Mouse (Mus musculus): ENCODE results near the gene Cdh5. TPM values are rescaled to one million over a fixed set of nuclear protein-coding genes. Genes with fewer than 3 reads are reported as not detected.

The Cdh5 gene
- total and polyA plus RNA-seq, 2 experiments: 14.9 to 21.5 TPM

- TF ChIP-seq CTCF (IDR thresholded peaks at IDR 0.05; ENCODE audit: low read depth, low read length) (no peak), POLR2A (IDR thresholded peaks at IDR 0.05; ENCODE audit: extremely low read depth, insufficient read depth, low read length) (no peak)
- WGBS: 80% methylated on average over 6 of the region's 6 CpGs
- Histone ChIP-seq H3K79me2 (ENCODE audit: control insufficient read depth, insufficient read depth, low read length) (no peaks in the 10 kb centered on the region), H3K27ac (replicated peaks; ENCODE audit: insufficient read depth, low read depth, low read length) (no peak overlapping the region), H3K9ac (ENCODE audit: low read depth, low read length) (no peak overlapping the region), H3K4me1 (ENCODE audit: control insufficient read depth, insufficient read depth, low read length) (no peaks in the 10 kb centered on the region), H3K27me3 (ENCODE audit: control insufficient read depth, insufficient read depth, low read length) (no peaks in the 10 kb centered on the region), H3K36me3 (ENCODE audit: control insufficient read depth, insufficient read depth, low read length) (no peaks in the 10 kb centered on the region), H3K4me3 (ENCODE audit: insufficient read depth, low read depth, low read length) (no peak overlapping the region)
- no peak for DNase-seq (ENCODE audit: extremely low read depth, low read depth, low spot score)
Observed at GRCm38 (mm10) chr8:104187622-104188021, 86.2 kb downstream of the Cdh5 start.

- TF ChIP-seq CTCF (IDR thresholded peaks at IDR 0.05; ENCODE audit: low read depth, low read length): no peak
- TF ChIP-seq POLR2A (IDR thresholded peaks at IDR 0.05; ENCODE audit: extremely low read depth, insufficient read depth, low read length): no peak
- Histone ChIP-seq H3K27me3 (ENCODE audit: control insufficient read depth, insufficient read depth, low read length) (no peaks in the 10 kb centered on the region), H3K4me1 (ENCODE audit: control insufficient read depth, insufficient read depth, low read length) (no peaks in the 10 kb centered on the region), H3K27ac (replicated peaks; ENCODE audit: insufficient read depth, low read depth, low read length) (no peak overlapping the region), H3K36me3 (ENCODE audit: control insufficient read depth, insufficient read depth, low read length) (no peaks in the 10 kb centered on the region), H3K79me2 (ENCODE audit: control insufficient read depth, insufficient read depth, low read length) (no peaks in the 10 kb centered on the region), H3K9ac (ENCODE audit: low read depth, low read length) (no peak overlapping the region), H3K4me3 (ENCODE audit: insufficient read depth, low read depth, low read length) (no peak overlapping the region)
- 69% methylated on average over 5 of the region's 5 CpGs for WGBS
- DNase-seq (ENCODE audit: extremely low read depth, low read depth, low spot score): no peak
Observed at GRCm38 (mm10) chr8:104188459-104188858, 87.0 kb downstream of the Cdh5 start.

- 77% methylated on average over 6 of the region's 6 CpGs for WGBS
- Histone ChIP-seq H3K36me3 (ENCODE audit: control insufficient read depth, insufficient read depth, low read length) (no peaks in the 10 kb centered on the region), H3K27me3 (ENCODE audit: control insufficient read depth, insufficient read depth, low read length) (no peaks in the 10 kb centered on the region), H3K79me2 (ENCODE audit: control insufficient read depth, insufficient read depth, low read length) (no peaks in the 10 kb centered on the region), H3K9ac (ENCODE audit: low read depth, low read length) (no peak overlapping the region), H3K27ac (replicated peaks; ENCODE audit: insufficient read depth, low read depth, low read length) (no peak overlapping the region), H3K4me3 (ENCODE audit: insufficient read depth, low read depth, low read length) (no peak overlapping the region), H3K4me1 (ENCODE audit: control insufficient read depth, insufficient read depth, low read length) (no peaks in the 10 kb centered on the region)
- TF ChIP-seq POLR2A (IDR thresholded peaks at IDR 0.05; ENCODE audit: extremely low read depth, insufficient read depth, low read length): no peak
- no peak for DNase-seq (ENCODE audit: extremely low read depth, low read depth, low spot score)
Observed at GRCm38 (mm10) chr8:104190777-104191468, 89.5 kb downstream of the Cdh5 start.

- Histone ChIP-seq H3K79me2 (ENCODE audit: control insufficient read depth, insufficient read depth, low read length) (no peaks in the 10 kb centered on the region), H3K4me3 (ENCODE audit: insufficient read depth, low read depth, low read length) (no peak overlapping the region), H3K36me3 (ENCODE audit: control insufficient read depth, insufficient read depth, low read length) (no peaks in the 10 kb centered on the region), H3K27ac (replicated peaks; ENCODE audit: insufficient read depth, low read depth, low read length) (no peak overlapping the region), H3K9ac (ENCODE audit: low read depth, low read length) (no peak overlapping the region), H3K4me1 (ENCODE audit: control insufficient read depth, insufficient read depth, low read length) (no peaks in the 10 kb centered on the region), H3K27me3 (ENCODE audit: control insufficient read depth, insufficient read depth, low read length) (no peaks in the 10 kb centered on the region)
- no peak for TF ChIP-seq POLR2A (IDR thresholded peaks at IDR 0.05; ENCODE audit: extremely low read depth, insufficient read depth, low read length)
- TF ChIP-seq CTCF (IDR thresholded peaks at IDR 0.05; ENCODE audit: low read depth, low read length): no peak
- 54% methylated on average over 11 of the region's 11 CpGs for WGBS
- no peak for DNase-seq (ENCODE audit: extremely low read depth, low read depth, low spot score)
Observed at GRCm38 (mm10) chr8:104191496-104191895, 90.1 kb downstream of the Cdh5 start.

Other genes with a start within 250 kb of the Cdh5 start
- gene Bean1, start 68.8 kb downstream of the Cdh5 start, total RNA-seq (2014; rRNA removed): not detected in 2 replicates
- gene Bean1, start 68.8 kb downstream of the Cdh5 start, polyA plus RNA-seq (2012; rRNA removed): not detected in 2 replicates
- 14.5 and 16.6 TPM in 2 replicates for gene Tk2, start 146.9 kb downstream of the Cdh5 start, total RNA-seq (2014; rRNA removed)
- 14.4 and 18.8 TPM in 2 replicates for gene Tk2, start 146.9 kb downstream of the Cdh5 start, polyA plus RNA-seq (2012; rRNA removed)
- 1.9 and 2.1 TPM in 2 replicates for gene Cklf, start 149.2 kb downstream of the Cdh5 start, total RNA-seq (2014; rRNA removed)
- 1.4 and 2.0 TPM in 2 replicates for gene Cklf, start 149.2 kb downstream of the Cdh5 start, polyA plus RNA-seq (2012; rRNA removed)
- gene Cmtm2a, start 191.6 kb downstream of the Cdh5 start, total RNA-seq (2014; rRNA removed): not detected in 2 replicates
- gene Cmtm2a, start 191.6 kb downstream of the Cdh5 start, polyA plus RNA-seq (2012; rRNA removed): not detected in 2 replicates
- gene Gm45711, start 208.5 kb downstream of the Cdh5 start, total RNA-seq (2014; rRNA removed): not detected in 2 replicates
- not detected in 2 replicates for gene Gm45711, start 208.5 kb downstream of the Cdh5 start, polyA plus RNA-seq (2012; rRNA removed)
- not detected in 2 replicates for gene Cmtm1, start 208.5 kb downstream of the Cdh5 start, total RNA-seq (2014; rRNA removed)
- not detected in 2 replicates for gene Cmtm1, start 208.5 kb downstream of the Cdh5 start, polyA plus RNA-seq (2012; rRNA removed)
- not detected in 2 replicates for gene Gm11020, start 219.9 kb downstream of the Cdh5 start, total RNA-seq (2014; rRNA removed)
- gene Gm11020, start 219.9 kb downstream of the Cdh5 start, polyA plus RNA-seq (2012; rRNA removed): not detected in 2 replicates
- not detected in 2 replicates for gene Cmtm2b, start 220.6 kb downstream of the Cdh5 start, total RNA-seq (2014; rRNA removed)
- gene Cmtm2b, start 220.6 kb downstream of the Cdh5 start, polyA plus RNA-seq (2012; rRNA removed): not detected in 2 replicates
- 6.3 and 8.1 TPM in 2 replicates for gene Cmtm3, start 237.8 kb downstream of the Cdh5 start, total RNA-seq (2014; rRNA removed)
- gene Cmtm3, start 237.8 kb downstream of the Cdh5 start, polyA plus RNA-seq (2012; rRNA removed): 12.1 and 24.6 TPM in 2 replicates